Mouse (Mus musculus): ENCODE data around the gene Rcbtb2. TPM values are rescaled to one million over a fixed set of nuclear protein-coding genes. Genes with fewer than 3 reads are reported as not detected.

The Rcbtb2 gene
- polyA plus RNA-seq, 1 experiment, result 11.8 TPM

- Histone ChIP-seq H3ac (ENCODE audit: control insufficient read depth, insufficient read length) (no peak overlapping the region), H3K4me2 (ENCODE audit: low read depth) (no peak overlapping the region), H3K79me2 (ENCODE audit: control insufficient read depth, insufficient read depth) (no peaks in the 10 kb centered on the region), H3K36me3 (ENCODE audit: control insufficient read depth, insufficient read depth) (no peaks in the 10 kb centered on the region), H3K27me3 (ENCODE audit: control insufficient read depth, insufficient read depth, insufficient read length) (no peaks in the 10 kb centered on the region), H3K4me3 (no peak overlapping the region)
- TF ChIP-seq E2F4 (IDR thresholded peaks at IDR 0.05; ENCODE audit: insufficient read depth) (no peak), MAX (IDR thresholded peaks at IDR 0.05; ENCODE audit: low read depth) (no peak), POLR2AphosphoS2 (IDR thresholded peaks at IDR 0.05; ENCODE audit: insufficient read length, low read depth) (no peak), SRF (IDR thresholded peaks at IDR 0.05; ENCODE audit: control insufficient read depth, insufficient read length, low read depth) (no peak), TCF3 (IDR thresholded peaks at IDR 0.05; ENCODE audit: insufficient read length, low read depth) (no peak), REST (IDR thresholded peaks at IDR 0.05; ENCODE audit: insufficient read depth, insufficient read length) (no peak), USF1 (IDR thresholded peaks at IDR 0.05; ENCODE audit: low read depth) (no peak), POLR2A (IDR thresholded peaks at IDR 0.05; ENCODE audit: insufficient read length, low read depth) (no peak)
Observed at GRCm38 (mm10) chr14:73168605-73169004, 45.8 kb downstream of the Rcbtb2 start.

- Histone ChIP-seq H3K27me3 (ENCODE audit: control insufficient read depth, insufficient read depth, insufficient read length) (no peaks in the 10 kb centered on the region), H3K4me2 (ENCODE audit: low read depth) (no peak overlapping the region), H3K36me3 (ENCODE audit: control insufficient read depth, insufficient read depth) (no peaks in the 10 kb centered on the region), H3K79me2 (ENCODE audit: control insufficient read depth, insufficient read depth) (no peaks in the 10 kb centered on the region), H3ac (ENCODE audit: control insufficient read depth, insufficient read length) (no peak overlapping the region), H3K4me3 (no peak overlapping the region)
- TF ChIP-seq POLR2AphosphoS2 (IDR thresholded peaks at IDR 0.05; ENCODE audit: insufficient read length, low read depth) (no peak), USF1 (IDR thresholded peaks at IDR 0.05; ENCODE audit: low read depth) (no peak), E2F4 (IDR thresholded peaks at IDR 0.05; ENCODE audit: insufficient read depth) (no peak), CEBPB (IDR thresholded peaks at IDR 0.05; ENCODE audit: insufficient read depth, poor library complexity, severe bottlenecking) (no peak), MAX (IDR thresholded peaks at IDR 0.05; ENCODE audit: low read depth) (no peak), REST (IDR thresholded peaks at IDR 0.05; ENCODE audit: insufficient read depth, insufficient read length) (no peak), TCF3 (IDR thresholded peaks at IDR 0.05; ENCODE audit: insufficient read length, low read depth) (no peak), MYOD1 (IDR thresholded peaks at IDR 0.05; ENCODE audit: control insufficient read depth in 1 of 3, insufficient read length in 2 of 3, low read depth in 2 of 3) (no peak), SRF (IDR thresholded peaks at IDR 0.05; ENCODE audit: control insufficient read depth, insufficient read length, low read depth) (no peak), MYOG (IDR thresholded peaks at IDR 0.05; ENCODE audit: control insufficient read depth in 1 of 3, insufficient read depth in 1 of 3, insufficient read length in 2 of 3, low read depth in 2 of 3) (no peak), TCF12 (IDR thresholded peaks at IDR 0.05; ENCODE audit: insufficient read depth, poor library complexity, severe bottlenecking) (no peak), POLR2A (IDR thresholded peaks at IDR 0.05; ENCODE audit: insufficient read length, low read depth) (no peak)
Observed at GRCm38 (mm10) chr14:73169926-73170844, 47.3 kb downstream of the Rcbtb2 start.

- H3K27me3 ChIP-seq (ENCODE audit: control insufficient read depth, insufficient read depth, insufficient read length), result no peaks in the 10 kb centered on the region
- H3ac ChIP-seq (ENCODE audit: control insufficient read depth, insufficient read length), result no peak overlapping the region
- H3K79me2 ChIP-seq (ENCODE audit: control insufficient read depth, insufficient read depth), result no peaks in the 10 kb centered on the region
- no peak overlapping the region for H3K4me3 ChIP-seq
- no peak for TF ChIP-seq SRF (IDR thresholded peaks at IDR 0.05; ENCODE audit: control insufficient read depth, insufficient read length, low read depth)
- no peak for TF ChIP-seq MAX (IDR thresholded peaks at IDR 0.05; ENCODE audit: low read depth)
- TF ChIP-seq POLR2AphosphoS2 (IDR thresholded peaks at IDR 0.05; ENCODE audit: insufficient read length, low read depth), result no peak
- no peak for TF ChIP-seq TCF3 (IDR thresholded peaks at IDR 0.05; ENCODE audit: insufficient read length, low read depth)
- TF ChIP-seq MYOD1 (IDR thresholded peaks at IDR 0.05; ENCODE audit: control insufficient read depth in 1 of 3, insufficient read length in 2 of 3, low read depth in 2 of 3), result no peak
- no peak for TF ChIP-seq POLR2A (IDR thresholded peaks at IDR 0.05; ENCODE audit: insufficient read length, low read depth)
- no peak for TF ChIP-seq E2F4 (IDR thresholded peaks at IDR 0.05; ENCODE audit: insufficient read depth)
- TF ChIP-seq CEBPB (IDR thresholded peaks at IDR 0.05; ENCODE audit: insufficient read depth, poor library complexity, severe bottlenecking), result no peak
- no peak for TF ChIP-seq TCF12 (IDR thresholded peaks at IDR 0.05; ENCODE audit: insufficient read depth, poor library complexity, severe bottlenecking)
- no peak for TF ChIP-seq USF1 (IDR thresholded peaks at IDR 0.05; ENCODE audit: low read depth)
- TF ChIP-seq REST (IDR thresholded peaks at IDR 0.05; ENCODE audit: insufficient read depth, insufficient read length), result no peak
- no peak for TF ChIP-seq MYOG (IDR thresholded peaks at IDR 0.05; ENCODE audit: control insufficient read depth in 1 of 3, insufficient read depth in 1 of 3, insufficient read length in 2 of 3, low read depth in 2 of 3)
- no peak overlapping the region for H3K4me2 ChIP-seq (ENCODE audit: low read depth)
- H3K36me3 ChIP-seq (ENCODE audit: control insufficient read depth, insufficient read depth), result no peaks in the 10 kb centered on the region
Observed at GRCm38 (mm10) chr14:73172196-73173011, 49.6 kb downstream of the Rcbtb2 start.

- H3ac ChIP-seq (ENCODE audit: control insufficient read depth, insufficient read length), result no peak overlapping the region
- no peak for TF ChIP-seq MYOD1 (IDR thresholded peaks at IDR 0.05; ENCODE audit: control insufficient read depth in 1 of 3, insufficient read length in 2 of 3, low read depth in 2 of 3)
- no peak for TF ChIP-seq REST (IDR thresholded peaks at IDR 0.05; ENCODE audit: insufficient read depth, insufficient read length)
- no peak for TF ChIP-seq E2F4 (IDR thresholded peaks at IDR 0.05; ENCODE audit: insufficient read depth)
- no peak for TF ChIP-seq MAX (IDR thresholded peaks at IDR 0.05; ENCODE audit: low read depth)
- TF ChIP-seq POLR2A (IDR thresholded peaks at IDR 0.05; ENCODE audit: insufficient read length, low read depth), result no peak
- no peak for TF ChIP-seq MYOG (IDR thresholded peaks at IDR 0.05; ENCODE audit: control insufficient read depth in 1 of 3, insufficient read depth in 1 of 3, insufficient read length in 2 of 3, low read depth in 2 of 3)
- no peak for TF ChIP-seq USF1 (IDR thresholded peaks at IDR 0.05; ENCODE audit: low read depth)
- TF ChIP-seq TCF3 (IDR thresholded peaks at IDR 0.05; ENCODE audit: insufficient read length, low read depth), result no peak
- no peak for TF ChIP-seq TCF12 (IDR thresholded peaks at IDR 0.05; ENCODE audit: insufficient read depth, poor library complexity, severe bottlenecking)
- no peak for TF ChIP-seq CEBPB (IDR thresholded peaks at IDR 0.05; ENCODE audit: insufficient read depth, poor library complexity, severe bottlenecking)
- H3K79me2 ChIP-seq (ENCODE audit: control insufficient read depth, insufficient read depth), result no peaks in the 10 kb centered on the region
- no peaks in the 10 kb centered on the region for H3K36me3 ChIP-seq (ENCODE audit: control insufficient read depth, insufficient read depth)
- H3K4me2 ChIP-seq (ENCODE audit: low read depth), result no peak overlapping the region
- H3K27me3 ChIP-seq (ENCODE audit: control insufficient read depth, insufficient read depth, insufficient read length), result no peaks in the 10 kb centered on the region
- H3K4me3 ChIP-seq, result no peak overlapping the region
Observed at GRCm38 (mm10) chr14:73173662-73174061, 50.8 kb downstream of the Rcbtb2 start.

Data from myocyte (in vitro differentiated cells).